Mouse (Mus musculus) embryonic facial prominence, embryonic 10.5 days (tissue): ENCODE results near the gene Atf7ip2. TPM values are rescaled to one million over a fixed set of nuclear protein-coding genes. Genes with fewer than 3 reads are reported as not detected.
"Not testable (repeated sequence)": the region's sequence is repeated elsewhere in the genome, so short reads cannot be mapped to it uniquely, and the experiment has no call there.

Experiments used
- DNase-seq: peaks from one replicate; pipeline ENCODE4 v3.0.0-alpha.2; 2017; ENCODE audit warnings: low spot score
- H3K27ac ChIP-seq: fragments of 300-500 bp; sonication (generic); replicated peaks from 2 replicates; pipeline ENCODE4 v1.5.1; 2016; ENCODE audit warnings: mild to moderate bottlenecking
- H3K27me3 ChIP-seq: fragments of 300-500 bp; sonication (generic); replicated peaks from 2 replicates; pipeline ENCODE4 v1.6.1; 2016; ENCODE audit warnings: low read depth, mild to moderate bottlenecking; ENCODE audit not compliant: poor library complexity, severe bottlenecking
- H3K36me3 ChIP-seq: fragments of 300-500 bp; sonication (generic); replicated peaks from 2 replicates; pipeline ENCODE4 v1.6.1; 2016; ENCODE audit warnings: mild to moderate bottlenecking, moderate library complexity
- H3K4me1 ChIP-seq: fragments of 300-500 bp; sonication (generic); 2 replicates; pipeline ENCODE4 v1.6.1; 2016
- H3K4me3 ChIP-seq: fragments of 300-500 bp; sonication (generic); 2 replicates; pipeline ENCODE4 v1.5.1; 2016; ENCODE audit warnings: mild to moderate bottlenecking, moderate library complexity
- H3K9me3 ChIP-seq: fragments of 300-500 bp; sonication (generic); 2 replicates; pipeline ENCODE4 v1.6.1; 2016; ENCODE audit warnings: mild to moderate bottlenecking
- WGBS: fragments of 180-500 bp; shearing (Covaris S2); methylation state at CpG from one replicate; pipeline ENCODE4 v1.1.7; 2016; 5-methylcytosine and 5-hydroxymethylcytosine counted together
- polyA plus RNA-seq: library from polyadenylated mRNA; unstranded; fragments of >200 nt; fragmentation: Nextera tagmentation; extraction: Ambion mirVana; gene quantifications from 2 replicates; pipeline ENCODE4 v1.2.1, GENCODE M21; 2016

Atf7ip2 gene
- polyA plus RNA-seq, 1 experiment from 2014 or later: 2.2 TPM

- Histone ChIP-seq H3K27me3 (no peaks in the 10 kb centered on the region), H3K4me3 (no peak overlapping the region), H3K36me3 (no peaks in the 10 kb centered on the region), H3K9me3 (no peaks in the 10 kb centered on the region), H3K27ac (no peak overlapping the region), H3K4me1 (no peaks in the 10 kb centered on the region)
- no peak for DNase-seq
These were observed 44.1 kb downstream of the Atf7ip2 start for GRCm38 (mm10) chr16:10236601-10237000.

- WGBS: 57% methylated on average over 1 of the region's 1 CpGs
- no peak overlapping the region for H3K4me3 ChIP-seq
- H3K4me1 ChIP-seq: no peaks in the 10 kb centered on the region
- no peaks in the 10 kb centered on the region for H3K9me3 ChIP-seq
- H3K36me3 ChIP-seq: no peaks in the 10 kb centered on the region
- no peaks in the 10 kb centered on the region for H3K27me3 ChIP-seq
- H3K27ac ChIP-seq: no peak overlapping the region
- DNase-seq: no peak
These were observed 61.5 kb downstream of the Atf7ip2 start for GRCm38 (mm10) chr16:10253993-10254392.

- Histone ChIP-seq H3K4me1 (no peaks in the 10 kb centered on the region), H3K36me3 (no peaks in the 10 kb centered on the region), H3K4me3 (no peak overlapping the region), H3K9me3 (peaks cover 16% of the 10 kb centered on the region), H3K27ac (no peak overlapping the region), H3K27me3 (no peaks in the 10 kb centered on the region)
- peak; percentile 41 for DNase-seq
- WGBS: 38% methylated on average over 3 of the region's 3 CpGs
These were observed 79.7 kb downstream of the Atf7ip2 start for GRCm38 (mm10) chr16:10272256-10272655.

GRCm38 (mm10) chr16:10274465-10274864 is 82.0 kb downstream of the Atf7ip2 start:
- Histone ChIP-seq H3K27me3 (no peaks in the 10 kb centered on the region), H3K9me3 (peaks cover 16% of the 10 kb centered on the region), H3K27ac (no peak overlapping the region), H3K4me3 (no peak overlapping the region), H3K36me3 (no peaks in the 10 kb centered on the region), H3K4me1 (no peaks in the 10 kb centered on the region)
- WGBS: 74% methylated on average over 4 of the region's 4 CpGs
- DNase-seq: no peak

- DNase-seq, H3K4me3 ChIP-seq, H3K36me3 ChIP-seq, H3K27ac ChIP-seq, H3K4me1 ChIP-seq, H3K27me3 ChIP-seq: not testable (repeated sequence)
- peaks cover 16% of the 10 kb centered on the region for H3K9me3 ChIP-seq
- 83% methylated on average over 5 of the region's 5 CpGs for WGBS
These were observed 84.3 kb downstream of the Atf7ip2 start for GRCm38 (mm10) chr16:10276778-10277177.

- no peak overlapping the region for H3K27ac ChIP-seq
- no peaks in the 10 kb centered on the region for H3K36me3 ChIP-seq
- no peaks in the 10 kb centered on the region for H3K4me1 ChIP-seq
- no peak overlapping the region for H3K4me3 ChIP-seq
- DNase-seq: peak; percentile 76
- H3K27me3 ChIP-seq: no peaks in the 10 kb centered on the region
- no peaks in the 10 kb centered on the region for H3K9me3 ChIP-seq
- WGBS: 53% methylated on average over 12 of the region's 12 CpGs
These were observed 87.9 kb downstream of the Atf7ip2 start for GRCm38 (mm10) chr16:10280286-10280951.

- no peak for DNase-seq
- no peak overlapping the region for H3K27ac ChIP-seq
- no peak overlapping the region for H3K4me3 ChIP-seq
- H3K9me3 ChIP-seq: no peaks in the 10 kb centered on the region
- H3K36me3 ChIP-seq: no peaks in the 10 kb centered on the region
- no peaks in the 10 kb centered on the region for H3K27me3 ChIP-seq
- 78% methylated on average over 3 of the region's 3 CpGs for WGBS
- no peaks in the 10 kb centered on the region for H3K4me1 ChIP-seq
These were observed 89.4 kb downstream of the Atf7ip2 start for GRCm38 (mm10) chr16:10281890-10282289.

- H3K36me3 ChIP-seq: no peaks in the 10 kb centered on the region
- H3K27me3 ChIP-seq: no peaks in the 10 kb centered on the region
- no peak overlapping the region for H3K27ac ChIP-seq
- H3K4me1 ChIP-seq: no peaks in the 10 kb centered on the region
- no peak for DNase-seq
- WGBS: 86% methylated on average over 9 of the region's 9 CpGs
- no peak overlapping the region for H3K4me3 ChIP-seq
- H3K9me3 ChIP-seq: no peaks in the 10 kb centered on the region
These were observed 94.2 kb downstream of the Atf7ip2 start for GRCm38 (mm10) chr16:10286513-10287268.

GRCm38 (mm10) chr16:10288115-10288514 is 95.6 kb downstream of the Atf7ip2 start:
- Histone ChIP-seq H3K27ac (no peak overlapping the region), H3K4me3 (no peak overlapping the region)
- WGBS: 84% methylated on average over 6 of the region's 6 CpGs

GRCm38 (mm10) chr16:10297696-10298644 is 105.5 kb downstream of the Atf7ip2 start:
- H3K27me3 ChIP-seq: no peaks in the 10 kb centered on the region; the same call in 1 of the 2 replicates
- no peak overlapping the region for H3K27ac ChIP-seq
- peaks cover 12% of the 10 kb centered on the region for H3K4me1 ChIP-seq
- 86% methylated on average over 10 of the region's 10 CpGs for WGBS
- no peak for DNase-seq
- no peaks in the 10 kb centered on the region for H3K9me3 ChIP-seq
- no peaks in the 10 kb centered on the region for H3K36me3 ChIP-seq
- no peak overlapping the region for H3K4me3 ChIP-seq

More at GRCm38 (mm10) chr16:10288115-10288514, 95.6 kb downstream of the Atf7ip2 start:
- Histone ChIP-seq H3K36me3 (no peaks in the 10 kb centered on the region), H3K27me3 (no peaks in the 10 kb centered on the region), H3K4me1 (no peaks in the 10 kb centered on the region), H3K9me3 (no peaks in the 10 kb centered on the region)
- DNase-seq: no peak

- H3K27ac ChIP-seq: no peak overlapping the region
- no peaks in the 10 kb centered on the region; the same call in 1 of the 2 replicates for H3K27me3 ChIP-seq
- no peak for DNase-seq
- H3K4me1 ChIP-seq: peaks cover 12% of the 10 kb centered on the region
- H3K36me3 ChIP-seq: no peaks in the 10 kb centered on the region
- 36% methylated on average over 8 of the region's 8 CpGs for WGBS
- no peak overlapping the region for H3K4me3 ChIP-seq
- H3K9me3 ChIP-seq: no peaks in the 10 kb centered on the region
These were observed 107.1 kb downstream of the Atf7ip2 start for GRCm38 (mm10) chr16:10299637-10300036.
